ENCODE assay signal across 16 mouse cellular contexts in genomic region chr13:109169335-109169606, GRCm38 (mm10).
"Had no signal": no experiment of that assay in that cellular context is flagged by ENCODE, and none has a peak within 500 bp of the region (broad histone marks: within the 10 kb centered on the region; RNA-seq: fewer than 3 reads in every experiment).

No protein-coding gene starts in this region.

- H3K9ac ChIP-seq: liver, embryonic 13.5 days; neural tube, embryonic 12.5 days had no signal

- H3K9me3 ChIP-seq: liver, embryonic 13.5 days; neural tube, embryonic 12.5 days had no signal

- H3K4me3 ChIP-seq: left cerebral cortex, adult 2 months; liver, embryonic 13.5 days; myocyte; neural tube, embryonic 12.5 days had no signal

- H3K36me3 ChIP-seq: liver, embryonic 13.5 days; neural tube, embryonic 12.5 days had no signal

- DNase-seq: kidney, adult 2 months; kidney, postnatal 25 days; layer of hippocampus, postnatal 36 days; liver, embryonic 13.5 days; lung, adult 2 months; lung, postnatal 14 days; lung, postnatal 4 days; right cerebral cortex, postnatal 25 days; spleen, adult 18-20 months; thymus, adult 18-20 months; thymus, postnatal 36 days had no signal

- H3K4me1 ChIP-seq: liver, embryonic 13.5 days had no signal

- H3K27ac ChIP-seq: kidney, postnatal 0 days; left cerebral cortex, adult 2 months; liver, embryonic 13.5 days; neural tube, embryonic 12.5 days had no signal

- H3K27me3 ChIP-seq: liver, embryonic 13.5 days; neural tube, embryonic 12.5 days had no signal

- H3K4me2 ChIP-seq: liver, embryonic 13.5 days; neural tube, embryonic 12.5 days had no signal

- ATAC-seq: intestine, postnatal 0 days had no signal
